Mouse (Mus musculus): Measurements from ENCODE around the gene Oxld1.

- no peak for TF ChIP-seq CTCF (IDR thresholded peaks at IDR 0.05; ENCODE audit: insufficient read depth, low read length)
- TF ChIP-seq POLR2A (IDR thresholded peaks at IDR 0.05; ENCODE audit: borderline replicate concordance, extremely low read depth, low read depth, low read length) = no peak
Observed at GRCm38 (mm10) chr11:120454965-120455364, 2.9 kb downstream of the Oxld1 start.
